Mouse (Mus musculus) forebrain, postnatal 0 days (tissue): ENCODE measurements around the gene Kncn. TPM values are rescaled to one million over a fixed set of nuclear protein-coding genes. Genes with fewer than 3 reads are reported as not detected.

ENCODE experiments used
- ATAC-seq: fragments of 200-750 bp; cut with Nextera tagmentation; 2 replicates; pipeline ENCODE4 v1.8.0; 2017; ENCODE audit warnings: mild to moderate bottlenecking, moderate library complexity
- DNase-seq: peaks from one replicate; pipeline ENCODE4 v3.0.0-alpha.2; 2015
- H3K27ac ChIP-seq: fragments of 300-500 bp; sonication (generic); 2 replicates; pipeline ENCODE4 v1.5.1; 2014; ENCODE audit warnings: low read depth, mild to moderate bottlenecking, antibody characterized with exemption, low read length, moderate library complexity, mixed read lengths
- H3K27me3 ChIP-seq: fragments of 300-500 bp; sonication (generic); 2 replicates; pipeline ENCODE4 v1.6.1; 2014; ENCODE audit warnings: mild to moderate bottlenecking, low read length, mixed read lengths; ENCODE audit not compliant: insufficient read depth
- H3K36me3 ChIP-seq: fragments of 300-500 bp; sonication (generic); 2 replicates; pipeline ENCODE4 v1.6.1; 2014; ENCODE audit warnings: mild to moderate bottlenecking, moderate library complexity; ENCODE audit not compliant: insufficient read depth
- H3K4me1 ChIP-seq: fragments of 300-500 bp; sonication (generic); 2 replicates; pipeline ENCODE4 v1.6.1; 2014; ENCODE audit warnings: antibody characterized with exemption; ENCODE audit not compliant: insufficient read depth
- H3K4me2 ChIP-seq: fragments of 300-500 bp; sonication (generic); 2 replicates; pipeline ENCODE4 v1.6.1; 2014; ENCODE audit warnings: low read depth, mild to moderate bottlenecking, moderate library complexity
- H3K4me3 ChIP-seq: fragments of 300-500 bp; sonication (generic); 2 replicates; pipeline ENCODE4 v1.5.1; 2014; ENCODE audit warnings: low read depth, low read length, mixed read lengths
- H3K9ac ChIP-seq: fragments of 300-500 bp; sonication (generic); 2 replicates; pipeline ENCODE4 v1.6.1; 2014; ENCODE audit warnings: mild to moderate bottlenecking
- H3K9me3 ChIP-seq: fragments of 300-500 bp; sonication (generic); 2 replicates; pipeline ENCODE4 v1.6.1; 2016; ENCODE audit warnings: low read length
- CTCF ChIP-seq: sonication (generic); IDR thresholded peaks from 2 replicates; pipeline ENCODE4 v1.5.1; 2016; ENCODE audit warnings: antibody characterized with exemption, control low read depth, low read depth
- WGBS: fragments of 180-500 bp; shearing (Covaris S2); extraction: QIAGEN DNeasy Blood & Tissue Kit; methylation state at CpG from one replicate; pipeline ENCODE4 v1.1.7; 2014; 5-methylcytosine and 5-hydroxymethylcytosine counted together
- polyA plus RNA-seq: library from polyadenylated mRNA; unstranded; fragments of >200 nt; fragmentation: Nextera tagmentation; extraction: Ambion mirVana; gene quantifications from 2 replicates; pipeline ENCODE4 v1.2.1, GENCODE M21; 2015
- total RNA-seq: library from RNA; depleted of rRNA; stranded (reverse); fragments of >200 nt; gene quantifications from 2 replicates; pipeline ENCODE4 v1.2.3, GENCODE M21; 2014; rRNA removed

The Kncn gene
- total and polyA plus RNA-seq, 2 experiments from 2014 or later = 0.38 to 0.44 TPM

- no peak overlapping the region for H3K9ac ChIP-seq
- no peak for TF ChIP-seq CTCF
- H3K4me1 ChIP-seq = no peaks in the 10 kb centered on the region
- H3K36me3 ChIP-seq = no peaks in the 10 kb centered on the region
- H3K27ac ChIP-seq = no peak overlapping the region
- DNase-seq (no peak), ATAC-seq (no peak)
- no peak overlapping the region for H3K4me3 ChIP-seq
- no peaks in the 10 kb centered on the region for H3K9me3 ChIP-seq
- 48% methylated on average over 13 of the region's 13 CpGs for WGBS
- no peak overlapping the region for H3K4me2 ChIP-seq
- H3K27me3 ChIP-seq = peaks cover 53% of the 10 kb centered on the region
Observed at GRCm38 (mm10) chr4:115931556-115932088, 47.4 kb downstream of the Kncn start.

- H3K9ac ChIP-seq = no peak overlapping the region
- TF ChIP-seq CTCF = no peak
- no peak overlapping the region for H3K4me2 ChIP-seq
- no peak for ATAC-seq
- under 1% methylated on average over 36 of the region's 36 CpGs for WGBS
- H3K4me1 ChIP-seq = no peaks in the 10 kb centered on the region
- peaks cover 71% of the 10 kb centered on the region for H3K27me3 ChIP-seq
- no peaks in the 10 kb centered on the region for H3K36me3 ChIP-seq
- H3K27ac ChIP-seq = no peak overlapping the region
- H3K9me3 ChIP-seq = no peaks in the 10 kb centered on the region
- no peak overlapping the region for H3K4me3 ChIP-seq
- no peak for DNase-seq
Observed at GRCm38 (mm10) chr4:115935835-115936581, 51.8 kb downstream of the Kncn start.

- no peak overlapping the region for H3K4me2 ChIP-seq
- no peaks in the 10 kb centered on the region for H3K4me1 ChIP-seq
- no peak overlapping the region for H3K9ac ChIP-seq
- DNase-seq = no peak
- no peak overlapping the region for H3K27ac ChIP-seq
- no peak for ATAC-seq
- 1% methylated on average over 20 of the region's 20 CpGs for WGBS
- TF ChIP-seq CTCF = no peak
- H3K4me3 ChIP-seq = no peak overlapping the region
- peaks cover 74% of the 10 kb centered on the region for H3K27me3 ChIP-seq
- H3K36me3 ChIP-seq = no peaks in the 10 kb centered on the region
- no peaks in the 10 kb centered on the region for H3K9me3 ChIP-seq
Observed at GRCm38 (mm10) chr4:115936646-115937045, 52.4 kb downstream of the Kncn start.

- ATAC-seq = no peak
- TF ChIP-seq CTCF = no peak
- no peaks in the 10 kb centered on the region for H3K36me3 ChIP-seq
- H3K27me3 ChIP-seq = peaks cover 80% of the 10 kb centered on the region
- no peak overlapping the region for H3K27ac ChIP-seq
- 5% methylated on average over 19 of the region's 19 CpGs for WGBS
- DNase-seq = no peak
- no peak overlapping the region for H3K4me2 ChIP-seq
- no peaks in the 10 kb centered on the region for H3K9me3 ChIP-seq
- no peak overlapping the region for H3K4me3 ChIP-seq
- H3K9ac ChIP-seq = no peak overlapping the region
- H3K4me1 ChIP-seq = no peaks in the 10 kb centered on the region
Observed at GRCm38 (mm10) chr4:115937061-115937976, 53.1 kb downstream of the Kncn start.

- Histone ChIP-seq H3K4me1 (no peaks in the 10 kb centered on the region), H3K4me3 (no peak overlapping the region), H3K9ac (no peak overlapping the region), H3K9me3 (no peaks in the 10 kb centered on the region), H3K36me3 (no peaks in the 10 kb centered on the region), H3K4me2 (no peak overlapping the region), H3K27me3 (peaks cover 80% of the 10 kb centered on the region), H3K27ac (no peak overlapping the region)
- no peak for ATAC-seq
- TF ChIP-seq CTCF = no peak
- peak; percentile 86 for DNase-seq
- WGBS = 2% methylated on average over 37 of the region's 37 CpGs
Observed at GRCm38 (mm10) chr4:115938276-115939160, 54.3 kb downstream of the Kncn start.

Other genes starting within 250 kb of the Kncn start
- gene Cyp4b1, start 236.7 kb upstream of the Kncn start, total RNA-seq = 0.77 and 1.7 TPM in 2 replicates
- gene Cyp4b1, start 236.7 kb upstream of the Kncn start, polyA plus RNA-seq = 1.2 and 1.8 TPM in 2 replicates
- gene Efcab14, start 146.7 kb upstream of the Kncn start, total RNA-seq = 12.0 and 14.9 TPM in 2 replicates
- gene Efcab14, start 146.7 kb upstream of the Kncn start, polyA plus RNA-seq = 9.1 and 14.6 TPM in 2 replicates
- 0.95 TPM in 1 of 2 replicates, not detected in the other for gene Tex38, start 103.4 kb upstream of the Kncn start, total RNA-seq
- gene Tex38, start 103.4 kb upstream of the Kncn start, polyA plus RNA-seq = 0.43 and 0.59 TPM in 2 replicates
- 22.1 and 34.0 TPM in 2 replicates for gene Atpaf1, start 99.6 kb upstream of the Kncn start, total RNA-seq
- 28.0 and 40.9 TPM in 2 replicates for gene Atpaf1, start 99.6 kb upstream of the Kncn start, polyA plus RNA-seq
- gene Mob3c, start 56.3 kb upstream of the Kncn start, total RNA-seq = 3.0 and 9.0 TPM in 2 replicates
- gene Mob3c, start 56.3 kb upstream of the Kncn start, polyA plus RNA-seq = 1.6 and 3.0 TPM in 2 replicates
- 18.9 and 19.8 TPM in 2 replicates for gene Mknk1, start 45.2 kb upstream of the Kncn start, total RNA-seq
- gene Mknk1, start 45.2 kb upstream of the Kncn start, polyA plus RNA-seq = 22.8 and 24.3 TPM in 2 replicates
- 1.3 and 1.4 TPM in 2 replicates for gene 6430628N08Rik, start 6.3 kb downstream of the Kncn start, total RNA-seq
- 0.54 and 0.62 TPM in 2 replicates for gene 6430628N08Rik, start 6.3 kb downstream of the Kncn start, polyA plus RNA-seq
- 0.15 TPM in 1 of 2 replicates, not detected in the other for gene Dmbx1, start 55.5 kb downstream of the Kncn start, total RNA-seq
- 0.18 and 0.23 TPM in 2 replicates for gene Dmbx1, start 55.5 kb downstream of the Kncn start, polyA plus RNA-seq
- 28.8 and 42.7 TPM in 2 replicates for gene Faah, start 133.5 kb downstream of the Kncn start, total RNA-seq
- 22.0 and 25.4 TPM in 2 replicates for gene Faah, start 133.5 kb downstream of the Kncn start, polyA plus RNA-seq
- gene Nsun4, start 169.5 kb downstream of the Kncn start, total RNA-seq = 9.9 and 10.6 TPM in 2 replicates
- 6.8 and 8.2 TPM in 2 replicates for gene Nsun4, start 169.5 kb downstream of the Kncn start, polyA plus RNA-seq
- 271 and 387 TPM in 2 replicates for gene Uqcrh, start 190.7 kb downstream of the Kncn start, total RNA-seq
- 414 and 534 TPM in 2 replicates for gene Uqcrh, start 190.7 kb downstream of the Kncn start, polyA plus RNA-seq
- gene Lrrc41, start 190.9 kb downstream of the Kncn start, total RNA-seq = 95.4 and 98.4 TPM in 2 replicates
- gene Lrrc41, start 190.9 kb downstream of the Kncn start, polyA plus RNA-seq = 67.5 and 70.2 TPM in 2 replicates
- gene Rad54l, start 239.3 kb downstream of the Kncn start, total RNA-seq = 2.0 and 3.2 TPM in 2 replicates
- 2.6 and 3.5 TPM in 2 replicates for gene Rad54l, start 239.3 kb downstream of the Kncn start, polyA plus RNA-seq
- gene Pomgnt1, start 239.4 kb downstream of the Kncn start, total RNA-seq = 80.3 and 83.0 TPM in 2 replicates
- 52.7 and 57.6 TPM in 2 replicates for gene Pomgnt1, start 239.4 kb downstream of the Kncn start, polyA plus RNA-seq